Mouse (Mus musculus): ENCODE data around the gene Carns1. TPM values are rescaled to one million over a fixed set of nuclear protein-coding genes. Genes with fewer than 3 reads are reported as not detected.
"Not testable (repeated sequence)": the region's sequence is repeated elsewhere in the genome, so short reads cannot be mapped to it uniquely, and the experiment has no call there.

The Carns1 gene
- total RNA-seq, 2 experiments from 2014 or later: 23.4 to 27.5 TPM

DNA sequence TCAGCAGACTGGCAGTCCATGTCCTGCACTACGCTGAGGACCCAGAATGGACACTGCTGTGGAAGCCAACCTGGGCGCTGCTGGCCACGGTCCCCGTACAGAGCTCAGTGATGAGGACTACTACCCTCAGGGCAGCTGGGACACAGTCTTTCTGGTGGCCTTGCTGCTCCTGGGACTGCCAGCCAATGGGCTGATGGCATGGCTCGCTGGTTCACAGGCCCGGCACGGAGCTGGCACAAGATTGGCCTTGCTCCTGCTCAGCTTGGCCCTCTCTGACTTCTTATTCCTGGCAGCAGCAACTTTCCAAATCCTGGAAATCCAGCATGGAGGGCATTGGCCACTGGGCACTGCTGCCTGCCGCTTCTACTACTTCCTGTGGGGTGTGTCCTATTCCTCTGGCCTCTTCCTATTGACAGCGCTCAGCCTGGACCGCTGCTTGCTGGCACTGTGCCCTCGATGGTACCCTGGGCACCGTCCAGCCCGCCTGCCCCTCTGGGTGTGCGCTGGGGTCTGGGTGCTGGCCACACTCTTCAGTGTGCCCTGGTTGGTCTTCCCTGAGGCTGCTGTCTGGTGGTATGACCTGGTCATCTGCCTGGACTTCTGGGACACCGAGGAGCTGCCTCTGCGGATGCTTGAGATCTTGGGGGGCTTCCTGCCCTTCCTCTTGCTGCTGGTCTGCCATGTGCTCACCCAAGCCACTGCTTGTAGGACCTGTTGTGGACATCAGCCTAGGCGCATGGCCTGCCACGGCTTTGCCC is 32.7 kb downstream of the Carns1 start:
- no peak for DNase-seq
- intact Hi-C loops (cut with DNase I; ENCODE audit: low total_unique reads): no loop called here

- DNase-seq: no peak
- intact Hi-C loops (cut with DNase I; ENCODE audit: low total_unique reads): no loop called here
These were observed 35.1 kb downstream of the Carns1 start for GRCm38 (mm10) chr19:4140147-4140546.

GRCm38 (mm10) chr19:4139446-4139845 is 35.8 kb downstream of the Carns1 start, which contains the start of gene Gpr152:
Gpr152 (plus strand) TSS chr19:4139787.
- no peak for DNase-seq
- intact Hi-C loops (cut with DNase I; ENCODE audit: low total_unique reads): no loop called here

DNA sequence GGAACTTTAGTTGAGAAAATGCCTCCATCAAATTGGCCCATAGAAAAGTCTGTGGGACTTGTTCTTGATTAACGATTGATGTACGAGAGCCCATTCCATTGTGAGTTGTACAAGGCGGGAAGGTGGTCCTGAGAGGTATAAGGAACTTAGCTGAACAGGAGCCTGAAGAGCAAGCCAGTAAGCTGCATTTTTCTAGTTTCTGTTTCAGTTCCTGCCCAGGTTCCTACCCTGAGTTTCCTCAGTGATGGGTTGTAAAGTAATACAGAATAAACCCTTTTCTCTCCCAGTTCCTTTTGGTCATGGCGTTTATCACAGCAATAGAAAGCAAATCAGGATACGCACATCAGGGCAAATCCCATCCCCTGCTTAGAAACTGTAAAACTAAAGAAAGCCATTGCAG is 37.4 kb downstream of the Carns1 start:
- intact Hi-C loops (cut with DNase I; ENCODE audit: low total_unique reads): no loop called here
- no peak for DNase-seq

DNA sequence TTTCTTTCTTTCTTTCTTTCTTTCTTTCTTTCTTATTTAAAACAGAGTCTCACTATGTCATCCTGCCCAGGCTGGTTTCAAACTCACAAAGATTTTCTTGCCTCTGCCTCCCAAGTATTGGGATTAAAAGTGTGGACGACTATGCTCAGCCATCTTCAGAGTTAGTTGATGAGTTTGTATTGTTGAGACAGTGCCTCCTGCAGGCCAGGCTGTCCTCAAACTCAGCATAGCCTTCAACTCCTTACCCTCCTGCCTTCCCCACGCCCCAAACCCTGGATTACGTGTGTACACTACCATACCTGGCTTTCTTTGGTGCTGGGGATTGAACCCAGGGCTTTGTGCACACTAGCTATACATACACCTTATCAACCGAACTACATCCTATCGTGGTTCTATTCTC is 38.8 kb downstream of the Carns1 start:
- intact Hi-C loops (cut with DNase I; ENCODE audit: low total_unique reads): no loop called here
- DNase-seq: no peak

GRCm38 (mm10) chr19:4135963-4136345 is 39.3 kb downstream of the Carns1 start:
- intact Hi-C loops (cut with DNase I; ENCODE audit: low total_unique reads); DNase-seq: not testable (repeated sequence)

DNA sequence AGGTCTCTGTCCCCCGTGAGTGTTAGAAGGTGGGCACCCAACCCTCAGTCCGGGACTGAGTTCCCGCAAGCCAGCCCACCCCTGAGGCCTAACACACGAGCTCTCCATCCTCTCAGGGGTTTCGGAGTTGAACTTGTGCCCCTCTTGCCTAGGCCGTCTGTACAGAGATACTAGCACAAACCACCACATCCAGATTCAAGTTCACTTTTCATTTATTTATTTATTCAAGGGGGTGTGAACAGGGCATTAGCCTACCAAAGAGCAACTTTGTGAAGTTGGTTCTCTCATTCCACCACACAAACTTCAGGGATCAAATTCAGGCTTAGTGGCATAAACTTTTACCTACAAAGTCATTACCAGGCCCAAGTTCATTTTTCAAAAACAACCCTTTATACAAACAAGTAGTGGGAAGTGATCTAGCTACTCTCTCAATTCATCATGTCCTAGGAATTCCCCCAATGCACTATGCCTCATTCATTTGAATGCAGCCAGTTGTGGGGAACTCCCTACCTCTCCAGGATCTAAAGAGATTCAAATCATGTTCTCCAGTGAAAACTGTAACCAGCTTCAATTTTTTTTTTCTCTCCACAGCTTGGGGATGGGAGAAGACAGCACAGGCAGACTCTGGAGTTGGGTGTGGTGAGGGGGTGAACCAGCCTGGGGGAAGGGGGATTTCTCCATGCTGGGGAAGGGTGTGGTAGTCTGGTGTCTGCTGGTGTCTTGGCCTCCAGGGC is 39.9 kb downstream of the Carns1 start:
- intact Hi-C loops (cut with DNase I; ENCODE audit: low total_unique reads); DNase-seq: not testable (repeated sequence)

- DNase-seq: no peak
- intact Hi-C loops (cut with DNase I; ENCODE audit: low total_unique reads): no loop called here
These were observed 40.9 kb downstream of the Carns1 start for GRCm38 (mm10) chr19:4134354-4134753.

- intact Hi-C loops (cut with DNase I; ENCODE audit: low total_unique reads): no loop called here
- DNase-seq: no peak
These were observed 43.5 kb downstream of the Carns1 start for GRCm38 (mm10) chr19:4131768-4132167.

- intact Hi-C loops (cut with DNase I; ENCODE audit: low total_unique reads): no loop called here
- DNase-seq: no peak
These were observed 44.2 kb downstream of the Carns1 start for GRCm38 (mm10) chr19:4131075-4131474.

GRCm38 (mm10) chr19:4130106-4130505 is 45.2 kb downstream of the Carns1 start:
- intact Hi-C loops (cut with DNase I; ENCODE audit: low total_unique reads): no loop called here
- DNase-seq: no peak

DNA sequence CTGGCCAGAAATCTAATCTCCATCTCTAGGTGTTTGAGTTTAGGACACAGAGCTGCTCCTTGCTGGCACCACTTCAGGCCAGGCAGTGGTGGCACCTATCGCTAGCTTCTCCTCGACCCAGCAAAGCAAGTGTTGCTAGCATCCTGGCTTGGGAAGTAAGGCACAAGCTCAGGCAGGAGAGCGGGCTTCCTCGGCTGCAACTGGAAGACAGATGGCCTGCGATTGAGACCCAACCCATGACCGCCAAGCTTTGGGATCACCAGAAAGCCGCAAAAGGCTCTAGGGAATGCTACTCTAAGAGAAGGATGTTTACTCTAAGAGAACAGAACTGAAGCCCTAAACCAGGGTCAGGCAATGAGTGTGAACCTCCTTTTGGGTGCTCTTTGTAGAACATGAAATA is 45.8 kb downstream of the Carns1 start:
- no peak for DNase-seq
- intact Hi-C loops (cut with DNase I; ENCODE audit: low total_unique reads): no loop called here

- no peak for DNase-seq
- intact Hi-C loops (cut with DNase I; ENCODE audit: low total_unique reads): no loop called here
These were observed 48.4 kb downstream of the Carns1 start for GRCm38 (mm10) chr19:4126759-4127495.

DNA sequence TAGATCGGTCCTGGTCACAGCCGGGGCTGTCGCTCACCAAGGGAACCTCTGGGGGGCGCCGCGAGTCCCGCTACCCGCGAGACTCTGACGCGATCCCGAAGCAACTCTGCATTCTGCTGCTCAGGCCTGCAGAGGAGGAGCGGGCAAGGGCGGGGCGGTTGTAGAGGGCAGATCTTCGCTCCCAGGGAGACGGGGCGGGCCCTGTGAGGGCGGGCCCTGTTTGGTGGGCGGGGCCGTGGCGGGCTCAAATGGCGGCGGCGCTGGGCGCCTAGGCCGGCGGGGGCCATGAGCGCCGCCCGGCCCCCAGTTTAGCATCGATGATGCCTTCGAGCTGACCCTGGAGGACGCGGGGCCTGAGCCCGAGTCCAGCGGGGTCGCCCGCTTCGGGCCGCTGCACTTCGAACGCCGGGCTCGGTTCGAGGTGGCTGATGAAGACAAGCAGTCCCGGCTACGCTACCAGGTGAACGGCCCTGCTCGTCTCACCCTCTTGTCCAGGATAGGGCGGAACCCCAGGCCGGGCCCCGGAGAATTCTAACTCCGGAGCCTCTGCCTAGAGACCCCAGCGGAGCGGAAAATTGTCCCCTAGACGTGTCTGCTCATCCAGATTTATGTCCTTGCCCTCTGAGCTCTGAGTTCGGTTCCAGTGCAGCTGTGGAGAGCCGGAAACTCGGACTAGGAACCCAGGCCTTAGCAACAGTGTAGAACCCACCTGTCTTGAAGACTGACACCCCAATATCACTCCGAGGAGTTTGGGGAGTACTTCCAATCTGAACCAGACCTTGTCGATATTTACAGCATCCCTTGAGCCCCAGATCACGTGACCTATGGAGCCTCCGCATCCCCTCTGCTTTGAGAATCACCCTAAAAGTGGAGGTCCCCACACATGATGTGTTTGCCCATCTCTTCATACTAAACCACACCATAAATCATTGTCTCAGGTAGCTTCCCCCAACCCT is 49.3 kb downstream of the Carns1 start, which contains the start of gene Aip:
TSS of gene Aip (minus strand) at position 118 of the 956 bp plus-strand sequence.
- intact Hi-C loops (cut with DNase I; ENCODE audit: low total_unique reads): no loop called here
- DNase-seq: peak; percentile 99

DNA sequence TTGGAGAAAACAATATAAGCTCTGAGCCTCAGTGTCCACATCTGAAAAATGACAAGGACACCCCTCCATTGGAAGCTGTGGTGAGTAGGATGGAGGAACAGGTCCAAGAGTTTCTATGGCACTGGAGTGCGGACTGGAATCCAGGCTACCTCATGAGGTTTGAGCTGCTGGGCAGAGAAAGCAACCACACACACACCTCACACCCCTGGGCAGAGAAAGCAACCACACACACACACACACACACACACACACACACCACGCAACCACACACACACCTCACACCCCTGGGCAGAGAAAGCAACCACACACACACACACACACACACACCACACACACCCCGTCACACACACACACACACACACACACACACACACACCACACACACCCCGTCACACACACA is 50.0 kb downstream of the Carns1 start:
- DNase-seq; intact Hi-C loops (cut with DNase I; ENCODE audit: low total_unique reads): not testable (repeated sequence)

DNA sequence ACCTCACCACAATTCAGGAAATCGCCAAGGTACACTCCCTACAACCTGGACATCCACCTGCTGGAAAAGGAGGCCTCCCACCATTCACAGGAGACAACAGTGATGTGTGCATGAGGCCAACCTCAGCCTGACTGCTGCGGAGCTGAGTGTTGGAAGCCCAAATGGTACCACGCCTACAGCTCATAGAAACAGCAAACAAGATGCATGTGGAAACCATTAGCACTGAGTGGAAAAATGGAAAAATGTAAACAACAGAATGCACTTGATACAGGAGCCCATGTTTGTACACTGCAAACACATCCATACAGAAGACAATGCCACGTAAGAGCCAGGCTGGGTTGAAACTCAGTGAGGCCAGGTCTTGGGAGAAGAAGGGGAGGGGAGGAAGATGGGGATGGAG is 50.8 kb downstream of the Carns1 start:
- intact Hi-C loops (cut with DNase I; ENCODE audit: low total_unique reads): no loop called here
- DNase-seq: no peak

- intact Hi-C loops (cut with DNase I; ENCODE audit: low total_unique reads): no loop called here
- no peak for DNase-seq
These were observed 52.6 kb downstream of the Carns1 start for GRCm38 (mm10) chr19:4122411-4123370.

- DNase-seq; intact Hi-C loops (cut with DNase I; ENCODE audit: low total_unique reads): not testable (repeated sequence)
These were observed 53.4 kb downstream of the Carns1 start for GRCm38 (mm10) chr19:4121896-4122295.

All from gastrocnemius, postnatal 14 days (tissue).